Mouse (Mus musculus): ENCODE measurements around the gene Rpl41.

DNA sequence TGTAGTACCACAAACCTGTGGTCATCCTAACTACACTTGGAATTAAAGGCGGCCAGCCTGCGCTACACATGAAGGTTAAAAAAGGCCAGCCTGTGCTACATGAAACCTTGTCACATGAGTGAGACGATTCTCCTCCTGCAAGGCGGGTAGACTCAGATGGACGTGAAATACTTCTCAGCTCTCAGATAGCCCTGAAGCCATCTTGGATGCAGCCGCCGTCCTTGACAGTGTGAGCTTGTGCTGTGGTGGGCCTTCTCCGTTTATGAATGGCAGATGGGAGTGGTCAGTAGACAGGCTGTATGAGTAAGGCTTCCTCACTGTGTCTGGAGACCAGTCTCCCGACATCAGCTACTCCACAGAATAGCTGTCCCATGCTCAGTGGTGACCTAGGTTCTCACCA is 39.9 kb downstream of the Rpl41 start:
- no peak for TF ChIP-seq CTCF (IDR thresholded peaks at IDR 0.05; ENCODE audit: extremely low read depth, insufficient read length, insufficient replicate concordance, low read depth, low read length)
- TF ChIP-seq POLR2A (IDR thresholded peaks at IDR 0.05; ENCODE audit: low read depth, low read length): no peak

All from small intestine, adult 2 months (tissue).